Mouse (Mus musculus) C2C12 (cell line): ENCODE data around the gene Ephb4. TPM values are rescaled to one million over a fixed set of nuclear protein-coding genes. Genes with fewer than 3 reads are reported as not detected.
A peak's percentile ranks its signal among the peaks of the same experiment; 100 is the strongest.

ENCODE experiments used
- H3K27me3 ChIP-seq: one replicate; pipeline ENCODE4 v1.6.1; 2011; ENCODE audit not compliant: control insufficient read depth, insufficient read depth, insufficient read length
- H3K36me3 ChIP-seq: one replicate; pipeline ENCODE4 v1.6.1; 2011; ENCODE audit not compliant: control insufficient read depth, insufficient read depth
- H3K4me3 ChIP-seq: one replicate; pipeline ENCODE4 v1.5.1; 2011; ENCODE audit warnings: mild to moderate bottlenecking, control low read depth; ENCODE audit not compliant: poor library complexity, insufficient read depth, severe bottlenecking
- H3K79me2 ChIP-seq: one replicate; pipeline ENCODE4 v1.6.1; 2011; ENCODE audit not compliant: control insufficient read depth, insufficient read depth
- H3K79me3 ChIP-seq: one replicate; pipeline ENCODE4 v1.6.1; 2011; ENCODE audit warnings: low read depth, control low read depth
- H3ac ChIP-seq: one replicate; pipeline ENCODE3; 2011; ENCODE audit warnings: low read depth; ENCODE audit not compliant: control insufficient read depth, insufficient read length
- CEBPB ChIP-seq: IDR thresholded peaks from one replicate; pipeline ENCODE4 v1.6.1; 2011; ENCODE audit warnings: low read depth, mild to moderate bottlenecking, control low read depth, moderate library complexity
- CTCF ChIP-seq: IDR thresholded peaks from one replicate; pipeline ENCODE4 v1.5.1; 2011; ENCODE audit not compliant: control insufficient read depth, insufficient read depth, insufficient read length
- FOSL1 ChIP-seq: IDR thresholded peaks from one replicate; pipeline ENCODE4 v1.8.0; 2011; ENCODE audit warnings: mild to moderate bottlenecking, low read length; ENCODE audit not compliant: poor library complexity, insufficient read depth, severe bottlenecking
- MAX ChIP-seq: IDR thresholded peaks from one replicate; pipeline ENCODE4 v1.6.1; 2011; ENCODE audit warnings: mild to moderate bottlenecking, control low read depth
- MYOD1 ChIP-seq: IDR thresholded peaks from one replicate; pipeline ENCODE4 v1.6.1; 2011; ENCODE audit warnings: low read depth; ENCODE audit not compliant: control insufficient read depth, insufficient read length
- MYOG ChIP-seq: IDR thresholded peaks from one replicate; pipeline ENCODE4 v1.6.1; 2011; ENCODE audit not compliant: control insufficient read depth, insufficient read length; ENCODE audit errors: extremely low read depth
- USF1 ChIP-seq: IDR thresholded peaks from one replicate; pipeline ENCODE4 v1.6.1; 2011; ENCODE audit warnings: low read depth, mild to moderate bottlenecking, control low read depth, moderate library complexity
- polyA plus RNA-seq: library from polyadenylated mRNA; unstranded; fragments of >200 nt; fragmentation: generic; extraction: Trizol; gene quantifications from one replicate; pipeline ENCODE4 v1.2.1, GENCODE M21; 2012; ENCODE audit warnings: missing spikeins

The Ephb4 gene
- polyA plus RNA-seq, 1 experiment: 25.2 TPM

GRCm38 (mm10) chr5:137343869-137344268, 6.0 kb upstream of the Ephb4 start:
- no peaks in the 10 kb centered on the region for H3K36me3 ChIP-seq
- H3K79me2 ChIP-seq: no peaks in the 10 kb centered on the region
- no peaks in the 10 kb centered on the region for H3K79me3 ChIP-seq
- H3ac ChIP-seq: no peak overlapping the region
- no peak overlapping the region for H3K4me3 ChIP-seq
- no peaks in the 10 kb centered on the region for H3K27me3 ChIP-seq
- no peak for TF ChIP-seq MYOG
- no peak for TF ChIP-seq CTCF
- no peak for TF ChIP-seq CEBPB
- no peak for TF ChIP-seq FOSL1
- no peak for TF ChIP-seq USF1
- TF ChIP-seq MYOD1: no peak
- TF ChIP-seq MAX: no peak

DNA sequence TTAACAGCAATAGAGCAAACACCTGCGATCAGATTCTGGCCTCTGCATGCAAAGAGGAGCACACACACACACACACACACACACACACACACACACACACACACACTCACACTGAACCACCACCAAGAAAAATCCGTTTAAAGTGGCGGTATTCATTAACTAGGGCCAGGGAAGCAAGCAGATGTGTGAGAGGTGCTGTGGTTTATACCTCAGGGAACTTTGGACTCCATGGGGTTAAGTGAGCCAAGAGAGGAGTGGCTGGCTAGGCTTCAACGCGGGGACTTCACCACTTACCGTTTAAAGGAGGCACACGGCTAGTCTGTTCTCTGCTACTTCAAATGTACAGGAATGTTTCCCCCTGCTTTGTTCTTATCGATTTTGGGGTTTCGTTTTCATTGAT, 4.1 kb upstream of the Ephb4 start:
- TF ChIP-seq MYOD1: no peak
- TF ChIP-seq MYOG: no peak
- TF ChIP-seq CEBPB: no peak
- no peak for TF ChIP-seq CTCF
- TF ChIP-seq MAX: no peak
- no peak for TF ChIP-seq USF1
- TF ChIP-seq FOSL1: no peak
- Histone ChIP-seq H3K27me3 (no peaks in the 10 kb centered on the region), H3K4me3 (no peak overlapping the region), H3ac (no peak overlapping the region), H3K79me3 (peaks cover 5% of the 10 kb centered on the region), H3K79me2 (peaks cover 7% of the 10 kb centered on the region), H3K36me3 (no peaks in the 10 kb centered on the region)

DNA sequence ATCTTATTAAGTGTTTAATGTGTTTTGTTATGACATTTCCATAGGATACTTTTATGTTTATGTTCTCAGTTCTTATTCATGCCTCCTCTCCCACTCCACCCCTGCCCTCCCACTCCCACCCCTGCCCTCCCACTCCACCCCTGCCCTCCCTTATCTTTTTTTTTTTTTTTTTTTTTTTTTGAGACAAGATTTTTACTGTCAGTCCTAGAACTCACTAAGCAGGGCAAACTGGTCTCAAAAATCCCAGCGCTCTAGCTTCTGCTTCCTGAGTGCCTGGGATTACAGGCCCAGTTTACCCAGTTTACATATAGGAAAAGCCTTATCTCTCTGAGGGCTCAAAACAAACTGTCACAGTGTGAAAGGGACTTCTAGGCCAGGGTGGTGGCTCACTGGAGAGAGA, 3.5 kb upstream of the Ephb4 start:
- Histone ChIP-seq H3K4me3 (no peak overlapping the region), H3K79me3 (peaks cover 8% of the 10 kb centered on the region), H3K36me3 (no peaks in the 10 kb centered on the region), H3K27me3 (no peaks in the 10 kb centered on the region), H3ac (no peak overlapping the region), H3K79me2 (peaks cover 12% of the 10 kb centered on the region)
- no peak for TF ChIP-seq USF1
- no peak for TF ChIP-seq FOSL1
- TF ChIP-seq CEBPB: no peak
- no peak for TF ChIP-seq CTCF
- TF ChIP-seq MAX: no peak
- no peak for TF ChIP-seq MYOG
- no peak for TF ChIP-seq MYOD1

DNA sequence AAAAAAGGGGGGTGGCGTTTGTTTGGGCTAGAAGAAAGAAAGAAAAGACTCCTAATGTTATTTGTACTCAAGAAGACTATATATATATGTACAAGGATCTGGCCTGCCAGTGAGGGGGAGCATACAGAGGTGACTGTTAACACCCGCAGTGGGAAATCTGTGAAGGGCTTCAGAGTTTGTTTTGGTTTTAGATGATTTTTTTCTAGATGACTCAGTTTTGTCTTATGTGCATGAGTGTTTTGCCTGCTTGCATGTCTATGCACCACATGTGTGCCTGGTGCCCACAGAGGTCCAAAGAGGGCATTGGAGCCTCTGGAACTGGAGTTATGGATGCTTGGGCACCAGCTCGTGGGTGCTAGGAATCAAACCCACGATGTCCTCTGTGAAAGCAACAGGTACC, 2.9 kb upstream of the Ephb4 start:
- H3K79me3 ChIP-seq: peaks cover 10% of the 10 kb centered on the region
- H3K27me3 ChIP-seq: no peaks in the 10 kb centered on the region
- no peaks in the 10 kb centered on the region for H3K36me3 ChIP-seq
- peaks cover 18% of the 10 kb centered on the region for H3K79me2 ChIP-seq
- no peak for TF ChIP-seq MAX
- TF ChIP-seq FOSL1: no peak
- no peak for TF ChIP-seq MYOG
- H3K4me3 ChIP-seq: no peak overlapping the region
- no peak overlapping the region for H3ac ChIP-seq

GRCm38 (mm10) chr5:137347856-137348255, 2.1 kb upstream of the Ephb4 start:
- no peak for TF ChIP-seq FOSL1
- TF ChIP-seq MYOG: no peak
- no peak for TF ChIP-seq MYOD1
- H3ac ChIP-seq: no peak overlapping the region
- H3K79me2 ChIP-seq: peaks cover 27% of the 10 kb centered on the region
- H3K36me3 ChIP-seq: no peaks in the 10 kb centered on the region
- peaks cover 15% of the 10 kb centered on the region for H3K79me3 ChIP-seq
- no peak overlapping the region for H3K4me3 ChIP-seq
- H3K27me3 ChIP-seq: no peaks in the 10 kb centered on the region

GRCm38 (mm10) chr5:137348482-137349383, 1.2 kb upstream of the Ephb4 start:
- Histone ChIP-seq H3K79me3 (peaks cover 19% of the 10 kb centered on the region), H3K27me3 (no peaks in the 10 kb centered on the region), H3K4me3 (peak overlapping the region; percentile 6), H3K79me2 (peaks cover 36% of the 10 kb centered on the region), H3K36me3 (no peaks in the 10 kb centered on the region), H3ac (no peak overlapping the region)
- TF ChIP-seq FOSL1: no peak
- no peak for TF ChIP-seq CEBPB
- no peak for TF ChIP-seq CTCF
- TF ChIP-seq MYOD1: no peak
- no peak for TF ChIP-seq MYOG
- TF ChIP-seq USF1: no peak
- TF ChIP-seq MAX: no peak
